Mouse (Mus musculus) stomach, postnatal 0 days (tissue): ENCODE data around the gene Agfg2.

ENCODE experiments used
- CTCF ChIP-seq: IDR thresholded peaks from 2 replicates; pipeline ENCODE4 v1.5.1; 2016; ENCODE audit warnings: antibody characterized with exemption, low read depth, mild to moderate bottlenecking, moderate library complexity
- EP300 ChIP-seq: optimal IDR thresholded peaks from 2 replicates; pipeline ENCODE3; 2016; ENCODE audit warnings: antibody characterized with exemption

DNA sequence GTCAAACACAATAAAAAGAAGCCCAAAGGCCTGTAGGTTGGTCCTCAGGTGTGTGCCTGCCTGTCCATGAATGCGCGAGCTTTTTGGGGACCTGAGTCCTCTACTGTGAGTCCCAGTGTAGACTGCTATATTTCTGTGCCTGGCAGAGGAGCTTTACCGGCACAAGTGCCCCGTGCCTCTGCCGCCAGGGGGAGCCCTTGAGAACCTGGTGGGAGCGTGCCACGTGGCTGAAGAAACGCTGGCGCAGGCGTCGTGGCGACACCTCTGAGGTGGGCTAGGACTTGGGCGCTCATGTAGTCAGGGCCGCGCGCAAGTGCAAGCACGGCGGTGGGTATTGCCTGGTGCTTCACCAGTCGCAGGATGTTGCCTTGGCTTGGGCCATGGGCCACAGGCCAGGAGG lies 43.5 kb downstream of the Agfg2 start, which contains the start of gene Sap25:
- TF ChIP-seq CTCF (peak; percentile 64), EP300 (no peak)
